Mouse (Mus musculus): ENCODE results near the gene Herpud2. TPM values are rescaled to one million over a fixed set of nuclear protein-coding genes. Genes with fewer than 3 reads are reported as not detected.

Herpud2 gene
- 21.5 and 22.7 TPM in 2 replicates for polyA plus RNA-seq (2012)

DNA sequence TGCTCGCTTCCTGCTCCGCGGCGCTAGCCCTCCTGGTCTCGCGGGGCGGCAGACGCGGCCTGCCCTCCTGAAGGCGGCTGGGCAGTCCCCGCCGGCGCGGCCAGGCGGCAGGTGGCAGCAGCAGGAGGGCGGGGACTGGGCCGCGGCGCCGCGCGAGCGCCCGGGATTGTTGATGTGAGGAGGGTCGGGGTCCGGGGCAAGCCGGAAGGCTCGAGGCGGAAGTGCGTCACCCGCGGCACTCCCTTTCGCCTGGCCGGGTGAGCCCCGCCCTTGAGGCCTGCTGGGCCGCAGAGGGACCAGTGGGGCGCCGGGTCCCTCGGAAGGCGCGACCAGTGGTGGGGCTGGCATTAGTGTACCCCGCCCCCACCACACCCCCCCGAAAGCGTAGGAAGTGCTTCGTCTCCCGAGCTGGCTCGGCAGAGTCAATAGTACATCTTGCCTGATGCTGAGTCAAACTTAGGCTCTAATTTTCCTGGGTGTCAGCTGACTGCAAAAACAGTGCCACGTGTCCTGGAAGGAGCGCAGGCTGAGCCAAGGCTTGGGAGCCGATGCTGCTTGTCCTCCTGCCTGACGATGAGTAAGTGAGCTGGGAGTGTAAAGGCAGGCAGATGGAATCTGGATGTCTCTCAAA, at the start of gene Herpud2:
TSS of gene Herpud2 (minus strand) at position 210 of the 631 bp plus-strand sequence.
- no peak for TF ChIP-seq GATA1 (IDR thresholded peaks at IDR 0.05; ENCODE audit: low read length)

DNA sequence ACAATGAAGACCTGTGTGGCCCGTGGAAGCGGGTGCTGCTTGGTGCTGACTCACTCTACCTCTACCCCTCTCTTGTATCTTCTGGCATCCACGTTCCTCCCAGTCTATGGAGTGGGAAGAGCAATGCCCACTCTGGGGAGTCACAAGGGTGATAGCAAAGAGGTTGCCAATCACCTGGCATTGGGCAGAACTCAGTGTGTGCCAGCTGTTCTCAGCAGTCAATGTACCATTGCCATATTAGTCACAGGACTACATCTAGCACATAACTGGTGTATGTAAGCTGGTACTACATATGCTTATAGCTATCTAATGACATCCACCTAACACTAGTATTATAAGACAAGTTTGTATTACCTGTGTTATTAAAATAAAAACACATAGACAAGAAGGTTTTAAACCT, 49.4 kb upstream of the Herpud2 start:
- TF ChIP-seq GATA1 (IDR thresholded peaks at IDR 0.05; ENCODE audit: low read length), result no peak

DNA sequence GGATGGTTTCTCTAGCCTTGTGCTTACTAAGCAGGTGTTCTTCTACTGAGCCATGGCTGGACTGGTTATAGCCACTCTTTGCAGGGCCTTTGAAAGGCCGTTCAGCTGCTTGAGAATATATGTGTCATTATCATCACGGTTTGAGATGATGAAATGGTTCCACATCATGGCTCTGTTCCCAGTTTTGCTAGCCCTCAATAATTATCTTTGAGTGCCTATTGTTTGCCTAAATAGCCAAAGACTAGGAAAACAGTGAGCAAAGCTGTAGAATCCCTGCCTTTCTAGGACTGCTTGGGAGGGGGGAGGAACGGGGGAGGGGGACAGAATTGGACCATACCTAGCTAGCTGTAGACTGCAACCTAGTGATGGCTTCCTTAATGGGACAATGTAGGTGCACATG, 48.5 kb upstream of the Herpud2 start:
- TF ChIP-seq GATA1 (IDR thresholded peaks at IDR 0.05; ENCODE audit: low read length), result no peak

DNA sequence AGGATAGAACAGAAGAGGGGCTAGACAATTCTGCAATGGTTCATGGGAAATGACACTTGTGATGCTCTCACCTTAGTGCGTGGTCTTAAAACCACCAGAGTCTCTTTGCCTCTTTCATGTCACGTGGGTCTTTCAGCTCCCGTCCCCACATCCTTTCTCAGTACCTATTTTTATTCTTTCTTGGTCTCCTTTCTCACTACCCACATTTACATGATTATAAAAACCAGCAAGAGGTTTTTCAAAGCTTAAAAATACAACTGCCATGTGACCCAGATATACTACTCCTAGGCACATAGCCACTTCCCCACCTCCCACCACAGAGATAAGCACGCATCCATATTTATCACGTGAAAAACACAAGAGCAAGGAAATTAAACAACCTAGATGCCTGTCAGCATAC, 45.1 kb upstream of the Herpud2 start:
- no peak for TF ChIP-seq GATA1 (IDR thresholded peaks at IDR 0.05; ENCODE audit: low read length)

DNA sequence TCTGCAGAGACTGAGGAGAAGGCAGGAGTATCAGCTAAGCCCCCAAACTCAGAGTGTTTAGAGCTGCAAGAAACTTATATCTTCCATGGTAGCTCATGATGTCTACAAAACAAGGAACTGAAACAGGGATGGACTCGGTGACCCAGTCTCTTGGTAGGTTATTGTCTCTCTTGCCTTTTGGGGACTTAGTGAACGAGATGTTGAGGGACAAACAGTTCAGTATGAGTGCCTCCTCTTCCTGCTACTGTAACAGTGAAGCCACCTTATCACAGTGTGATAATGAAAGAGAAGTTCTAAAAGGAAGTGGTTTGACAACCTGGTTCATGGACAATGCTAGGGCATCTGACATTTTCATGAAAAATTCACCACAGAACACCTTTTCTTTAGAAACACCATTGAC, 40.0 kb upstream of the Herpud2 start:
- no peak for TF ChIP-seq GATA1 (IDR thresholded peaks at IDR 0.05; ENCODE audit: low read length)

DNA sequence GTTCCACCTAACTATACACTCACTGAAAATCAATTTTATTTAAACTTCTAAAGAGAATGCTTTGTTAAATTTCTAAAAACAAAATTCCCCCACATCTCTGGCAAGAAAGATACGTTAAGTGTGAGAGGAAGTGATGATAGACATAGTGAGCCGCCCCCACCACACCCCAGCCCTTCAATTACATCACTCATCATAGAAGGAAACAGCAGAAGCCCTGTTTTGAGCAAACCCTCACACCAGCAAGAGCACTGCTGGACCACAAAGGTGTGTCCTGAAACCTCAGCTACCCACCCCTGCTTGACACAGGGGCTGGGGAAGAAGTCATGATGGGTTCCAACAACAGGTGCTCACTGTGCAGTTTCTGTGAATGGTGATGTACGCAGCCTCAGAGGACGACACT, 34.9 kb upstream of the Herpud2 start:
- TF ChIP-seq GATA1 (IDR thresholded peaks at IDR 0.05; ENCODE audit: low read length), result no peak

DNA sequence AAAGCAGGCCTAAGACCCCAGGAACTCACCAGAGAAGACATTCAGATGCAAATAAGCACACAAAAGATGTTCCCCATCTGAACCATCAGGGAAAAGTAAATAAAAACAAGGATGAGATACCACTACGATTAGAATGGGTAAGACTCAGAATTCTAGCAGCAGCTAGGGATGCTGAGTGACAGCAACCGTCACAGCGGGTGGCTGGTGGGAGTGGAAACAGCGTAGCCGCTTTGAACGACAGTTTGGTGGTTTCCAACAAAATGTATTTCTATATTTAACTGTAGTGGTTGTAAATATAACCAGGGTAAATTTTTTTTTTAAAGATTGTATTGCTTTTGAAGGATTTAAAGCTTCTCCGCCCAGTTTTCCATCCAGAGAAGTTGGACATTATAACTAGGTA, 34.2 kb upstream of the Herpud2 start:
- no peak for TF ChIP-seq GATA1 (IDR thresholded peaks at IDR 0.05; ENCODE audit: low read length)

DNA sequence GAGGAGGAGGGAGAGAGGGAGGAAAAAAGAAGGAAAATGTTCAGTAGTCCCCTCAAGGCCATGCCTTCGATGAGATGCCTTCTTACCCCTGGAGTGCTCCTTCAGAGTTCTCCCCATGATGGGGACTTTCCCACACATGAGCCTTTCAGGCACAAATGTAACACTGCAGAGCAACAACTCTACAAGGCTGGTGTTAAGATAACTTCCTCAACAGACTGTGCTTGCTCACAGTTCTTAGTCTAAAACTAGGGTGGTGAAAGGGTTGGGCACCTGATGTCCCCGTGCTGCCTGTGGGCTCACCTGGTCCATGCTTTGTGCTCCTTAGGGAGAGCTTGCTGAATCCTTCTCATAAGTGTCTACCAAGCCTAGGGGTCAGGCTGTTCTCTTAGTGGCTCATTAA, 33.0 kb upstream of the Herpud2 start:
- TF ChIP-seq GATA1 (IDR thresholded peaks at IDR 0.05; ENCODE audit: low read length), result no peak

DNA sequence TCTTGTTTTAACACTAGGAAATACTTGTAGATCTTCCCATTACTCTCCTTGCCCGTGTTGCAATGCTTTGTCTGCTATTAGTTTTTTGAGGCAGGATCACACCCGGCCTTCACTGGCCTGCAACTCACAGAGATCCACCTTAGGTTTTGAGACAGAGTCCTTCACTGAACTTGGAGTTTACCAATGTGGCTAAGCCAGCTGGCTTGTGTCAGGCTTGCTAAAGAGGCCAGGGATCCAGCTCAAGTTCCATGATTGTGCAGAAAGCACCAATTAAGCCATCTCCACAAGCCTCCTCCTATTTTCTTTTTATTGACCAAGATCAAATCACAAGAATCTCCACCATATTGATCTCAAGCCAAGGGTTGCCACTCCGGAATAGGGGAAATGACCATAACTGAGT, 26.4 kb upstream of the Herpud2 start:
- TF ChIP-seq GATA1 (IDR thresholded peaks at IDR 0.05; ENCODE audit: low read length), result no peak

DNA sequence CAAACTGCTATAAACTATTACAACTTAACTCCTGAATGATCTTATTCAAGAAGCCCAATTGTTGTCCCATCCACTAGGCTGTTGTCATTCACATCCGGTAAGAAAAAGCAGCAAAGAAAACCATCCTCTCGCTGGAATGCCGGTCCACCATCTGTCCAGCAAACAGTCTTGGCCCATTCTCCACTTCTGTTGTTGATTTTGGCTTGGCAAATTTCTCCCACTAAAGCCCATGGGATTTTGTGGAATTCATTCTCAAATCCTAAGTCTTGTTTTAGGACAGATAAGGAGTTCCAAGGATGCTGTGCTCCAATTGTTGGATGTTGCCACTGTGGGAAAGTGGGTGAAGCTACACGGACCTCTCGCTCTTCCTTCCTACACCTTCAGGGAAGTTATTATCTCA, 25.6 kb upstream of the Herpud2 start:
- TF ChIP-seq GATA1 (IDR thresholded peaks at IDR 0.05; ENCODE audit: low read length), result no peak

DNA sequence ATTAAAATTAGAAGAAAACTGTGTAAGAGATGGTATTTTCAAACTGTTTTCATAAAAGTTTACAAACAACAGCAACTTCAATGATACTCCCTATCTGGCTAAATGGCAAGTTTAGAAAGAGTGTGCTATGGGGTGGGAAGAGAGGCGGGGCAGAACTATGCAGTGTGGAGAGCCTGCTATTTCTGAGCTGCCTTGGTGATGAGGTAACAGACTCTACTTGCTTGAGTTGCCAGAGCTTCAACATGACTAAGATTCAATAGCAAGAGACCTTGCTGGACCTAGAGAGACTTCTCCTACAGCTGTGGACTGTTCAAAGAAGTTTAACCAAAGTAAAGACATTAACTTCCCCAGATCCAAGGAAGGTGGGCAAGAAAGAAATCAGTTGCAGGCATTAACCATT, 24.9 kb upstream of the Herpud2 start:
- TF ChIP-seq GATA1 (IDR thresholded peaks at IDR 0.05; ENCODE audit: low read length), result no peak

DNA sequence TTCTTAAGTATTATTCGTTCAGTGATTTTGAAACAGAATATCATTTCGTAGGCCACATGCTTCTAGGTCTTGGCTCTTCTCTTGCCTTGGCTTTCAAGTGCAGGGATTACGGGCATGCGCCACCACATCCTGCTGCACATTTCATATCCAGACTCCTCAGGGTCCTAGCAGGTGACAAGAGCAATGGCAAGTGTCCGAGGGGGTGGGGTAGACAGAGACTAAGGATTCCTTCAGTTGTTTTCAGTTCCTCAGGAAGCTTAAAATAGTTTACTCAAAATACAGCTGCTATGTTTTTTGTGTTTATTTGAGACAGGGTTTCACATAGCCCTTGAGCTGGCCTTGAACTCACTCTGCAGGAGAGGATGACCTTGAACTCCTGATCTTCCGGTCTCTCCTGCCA, 24.4 kb upstream of the Herpud2 start:
- no peak for TF ChIP-seq GATA1 (IDR thresholded peaks at IDR 0.05; ENCODE audit: low read length)

DNA sequence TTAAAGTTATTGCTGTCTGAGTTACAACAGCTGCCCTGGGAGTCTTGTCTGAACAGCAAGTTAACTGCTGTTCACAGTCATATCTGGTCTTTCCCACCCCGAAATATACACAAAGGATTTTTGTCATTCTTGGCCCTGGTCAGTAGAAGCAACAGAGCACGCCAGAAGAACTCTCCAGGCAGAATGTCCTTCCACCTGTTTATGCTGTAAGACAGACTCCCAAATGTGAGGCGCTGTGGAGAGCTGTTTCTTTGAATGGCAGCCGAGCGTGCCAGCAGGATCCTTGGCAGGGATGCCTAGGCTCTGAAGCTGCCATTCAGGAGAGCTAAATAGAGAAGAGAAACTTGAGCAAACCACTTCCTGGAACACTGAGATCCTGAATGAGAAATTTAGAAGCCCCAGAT, 23.4 kb upstream of the Herpud2 start:
- no peak for TF ChIP-seq GATA1 (IDR thresholded peaks at IDR 0.05; ENCODE audit: low read length)

DNA sequence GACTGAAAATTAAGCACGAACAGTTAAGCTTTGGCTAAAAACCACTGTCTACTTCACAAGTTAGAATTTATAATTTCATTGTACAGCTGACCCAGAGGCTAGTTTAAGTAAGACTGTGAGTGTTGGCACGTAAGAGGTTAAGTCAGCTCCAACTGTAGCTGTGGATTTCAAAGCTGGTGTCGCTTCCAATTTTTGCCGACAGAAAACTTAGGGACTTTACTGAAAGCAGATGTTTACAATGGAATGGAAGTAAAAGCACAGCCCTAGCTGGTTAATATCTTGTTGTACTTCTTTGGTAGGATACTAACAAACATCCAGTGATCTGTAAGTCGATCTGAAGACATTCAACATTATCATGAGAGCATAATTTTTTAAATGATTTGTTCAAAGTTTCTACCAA, 23.0 kb upstream of the Herpud2 start:
- no peak for TF ChIP-seq GATA1 (IDR thresholded peaks at IDR 0.05; ENCODE audit: low read length)

DNA sequence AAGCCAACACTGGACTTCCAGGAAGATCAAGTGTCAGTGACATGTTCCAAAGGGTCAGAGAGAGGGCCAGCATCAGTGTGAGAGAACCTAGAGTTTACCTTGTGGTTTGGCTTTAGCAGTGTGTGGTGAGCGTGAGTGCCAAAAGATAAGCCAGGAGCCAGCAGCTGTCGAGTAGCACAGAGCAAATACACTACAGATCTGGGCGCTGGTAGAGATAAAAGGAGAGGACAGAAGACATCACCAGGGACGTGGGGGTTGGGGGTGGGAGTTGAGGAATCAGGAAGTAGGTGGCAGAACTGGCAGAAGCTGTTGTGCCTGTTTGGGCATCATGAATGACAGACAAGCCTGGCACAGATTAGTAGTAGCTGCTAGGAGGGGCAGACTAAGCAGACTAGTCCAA, 21.6 kb upstream of the Herpud2 start:
- TF ChIP-seq GATA1 (IDR thresholded peaks at IDR 0.05; ENCODE audit: low read length), result peak; percentile 86

DNA sequence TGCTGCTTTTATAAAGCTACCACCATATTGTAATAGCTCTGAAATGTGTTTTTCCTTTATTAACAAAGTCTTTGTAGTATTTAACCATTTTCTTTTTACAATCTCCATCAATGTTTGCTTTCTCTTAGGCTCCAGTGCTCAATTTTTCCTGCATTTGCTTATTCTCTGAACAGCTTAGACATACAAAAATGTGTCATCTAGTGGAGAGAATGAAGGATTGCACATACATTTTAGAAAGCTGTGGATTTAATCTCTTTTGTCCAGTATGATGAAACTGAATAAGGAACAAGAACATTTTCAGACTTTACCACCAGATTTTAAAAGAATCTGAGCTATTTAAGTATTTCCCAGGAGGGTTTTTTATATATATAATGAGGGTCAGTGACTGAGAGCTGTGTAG, 18.0 kb upstream of the Herpud2 start:
- no peak for TF ChIP-seq GATA1 (IDR thresholded peaks at IDR 0.05; ENCODE audit: low read length)

DNA sequence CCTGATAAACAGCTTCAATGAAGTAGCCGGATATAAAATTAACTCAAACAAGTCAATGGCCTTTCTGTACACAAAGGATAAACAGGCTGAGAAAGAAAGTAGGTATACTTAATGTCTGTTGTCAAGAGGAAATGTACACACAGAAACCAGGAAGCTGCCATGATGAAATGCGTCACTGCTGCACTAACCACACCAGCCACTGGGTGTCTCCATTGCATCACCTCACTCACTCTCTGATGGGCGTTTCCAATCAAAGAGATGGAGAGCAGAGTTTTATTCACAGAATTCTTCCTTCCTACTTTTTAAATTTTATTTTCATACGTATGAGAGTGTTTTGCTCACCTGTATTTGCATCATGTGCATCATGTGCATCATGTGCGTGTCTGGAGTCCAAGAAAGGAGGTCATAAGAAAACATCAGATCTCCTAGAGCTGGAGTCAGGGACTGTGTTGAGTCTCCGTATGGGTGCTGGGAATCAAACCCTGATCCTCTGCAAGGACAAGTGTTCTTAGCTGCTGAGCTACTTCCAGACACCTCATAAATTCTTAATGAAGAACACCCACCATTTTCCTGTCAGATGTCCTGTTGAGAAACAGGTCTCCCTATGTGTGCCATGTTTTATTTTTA, 16.0 kb upstream of the Herpud2 start:
- no peak for TF ChIP-seq GATA1 (IDR thresholded peaks at IDR 0.05; ENCODE audit: low read length)

DNA sequence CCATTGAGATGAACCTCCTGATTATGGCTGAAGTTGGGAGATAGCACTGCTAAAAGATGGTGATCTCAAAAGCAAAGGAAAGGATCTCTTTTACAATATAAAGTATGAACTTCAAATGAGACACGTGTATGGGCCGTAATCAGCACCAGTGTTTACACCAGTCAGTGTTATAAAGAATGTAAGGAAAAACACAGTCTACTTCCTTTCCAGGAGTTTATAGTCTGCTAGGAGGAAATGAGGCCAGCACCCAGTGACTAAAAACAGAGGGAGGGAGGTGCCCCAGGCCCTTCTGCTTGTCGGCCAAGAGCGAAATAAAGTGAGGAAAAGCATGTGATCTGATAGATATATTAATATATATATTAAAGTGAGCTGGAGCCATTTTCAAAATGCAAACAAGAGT, 6.6 kb upstream of the Herpud2 start:
- no peak for TF ChIP-seq GATA1 (IDR thresholded peaks at IDR 0.05; ENCODE audit: low read length)

All from G1E-ER4 (cell line).